Mouse (Mus musculus) right cerebral cortex, postnatal 25 days (tissue): ENCODE measurements at regions not wholly inside any gene's neighbourhood (a gene's known extent, or its start where the extent isn't known, plus 50 kb on each side); places are given as distances from the start of the nearest gene placed in this dataset.

Experiments
- DNase-seq: peaks from one replicate; pipeline ENCODE4 v3.0.0; 2022

DNA sequence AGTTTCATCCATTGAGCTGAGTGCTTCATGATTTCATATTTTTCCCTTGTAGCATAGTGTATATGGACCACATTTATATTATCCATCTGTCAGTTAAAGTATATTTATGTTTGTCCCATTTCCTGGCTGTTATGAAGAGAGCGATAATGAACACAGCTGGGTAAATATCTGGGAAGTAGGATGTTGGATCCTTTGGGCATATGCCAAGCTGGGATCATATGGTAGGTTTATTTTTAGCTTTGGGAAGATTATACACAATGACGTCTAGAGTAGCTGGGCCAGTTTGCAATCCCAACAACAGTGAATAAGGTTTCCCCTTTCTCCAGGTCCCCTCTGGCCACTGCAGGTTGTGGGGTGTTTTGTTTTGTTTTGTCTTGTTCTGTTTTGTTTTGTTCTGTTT is 164.5 kb downstream of the Gm765 start:
- DNase-seq = no peak

DNA sequence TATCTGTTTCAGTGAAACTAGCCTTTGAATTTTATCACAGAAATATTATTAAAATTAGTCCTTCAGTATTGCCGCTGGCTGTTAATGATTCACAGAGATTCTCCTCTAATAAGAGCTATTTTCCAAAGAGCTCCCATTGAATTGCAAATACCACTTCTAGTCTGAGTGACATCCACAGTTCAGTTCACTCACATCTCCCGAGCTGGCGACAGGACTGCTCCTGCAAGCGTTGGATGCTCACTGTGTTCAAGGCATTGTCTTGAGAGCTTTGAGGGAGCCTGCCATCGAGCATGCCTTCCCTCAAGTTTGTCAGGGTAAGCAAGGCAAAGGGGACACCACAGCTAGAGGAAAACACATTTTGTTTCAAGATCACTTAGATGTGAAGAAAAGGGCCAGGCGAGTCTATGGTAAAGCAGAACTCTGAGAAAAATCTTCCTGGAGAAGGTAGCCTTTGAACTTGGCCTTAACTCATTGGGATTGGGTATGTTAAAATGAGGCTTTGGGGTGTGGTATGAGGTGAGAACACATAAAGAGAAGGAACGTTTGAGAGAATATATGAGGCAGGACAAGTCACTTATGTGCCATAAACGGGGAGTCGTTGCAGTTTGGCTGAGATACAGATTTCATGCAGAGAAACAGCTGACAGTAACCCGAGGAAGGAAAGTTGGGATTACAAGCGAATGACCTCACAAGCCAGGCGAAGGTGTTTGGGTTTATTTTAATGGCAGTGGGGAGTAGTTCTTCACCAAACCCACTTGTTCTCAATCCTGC is 193.3 kb downstream of the Gm765 start:
- no peak for DNase-seq

DNA sequence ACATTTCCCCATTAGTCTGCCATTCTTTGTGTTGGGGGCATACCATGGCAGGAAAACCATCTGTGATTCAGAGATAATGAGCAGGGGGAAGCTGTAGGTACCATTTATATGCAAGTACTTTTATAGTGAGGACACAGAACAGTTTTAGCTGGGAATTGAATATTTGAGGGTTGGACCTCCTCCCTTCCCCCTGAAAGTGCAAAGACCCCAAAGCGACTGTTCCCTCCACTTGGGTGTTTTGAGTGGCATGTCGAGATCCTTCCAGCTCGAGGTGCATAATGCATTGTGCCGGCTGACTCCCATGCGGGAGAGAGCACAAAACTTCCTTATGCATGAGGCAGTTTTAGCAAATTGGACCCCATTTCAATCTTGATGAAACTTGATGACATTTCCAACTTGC is 194.7 kb downstream of the Gm765 start:
- no peak for DNase-seq

DNA sequence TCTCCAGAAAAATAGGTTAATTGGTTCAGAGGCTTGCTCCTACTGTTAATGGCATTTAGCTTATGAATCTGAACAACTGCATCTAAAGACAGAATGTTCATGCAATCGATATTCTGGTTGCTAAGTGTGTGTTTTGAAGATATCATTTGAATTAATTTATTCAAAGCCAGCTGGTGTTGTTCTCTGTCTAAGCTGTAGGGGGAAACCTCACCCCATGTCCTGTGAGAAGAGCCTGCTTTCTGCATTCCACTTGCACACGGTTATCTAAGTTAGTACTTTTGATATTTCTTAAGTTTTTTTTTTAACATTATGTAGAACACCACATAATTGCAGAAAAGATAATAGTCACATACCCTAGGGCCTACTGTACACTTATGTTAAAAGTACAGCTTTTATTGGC is 209.6 kb downstream of the Gm765 start:
- peak; percentile 19 for DNase-seq

DNA sequence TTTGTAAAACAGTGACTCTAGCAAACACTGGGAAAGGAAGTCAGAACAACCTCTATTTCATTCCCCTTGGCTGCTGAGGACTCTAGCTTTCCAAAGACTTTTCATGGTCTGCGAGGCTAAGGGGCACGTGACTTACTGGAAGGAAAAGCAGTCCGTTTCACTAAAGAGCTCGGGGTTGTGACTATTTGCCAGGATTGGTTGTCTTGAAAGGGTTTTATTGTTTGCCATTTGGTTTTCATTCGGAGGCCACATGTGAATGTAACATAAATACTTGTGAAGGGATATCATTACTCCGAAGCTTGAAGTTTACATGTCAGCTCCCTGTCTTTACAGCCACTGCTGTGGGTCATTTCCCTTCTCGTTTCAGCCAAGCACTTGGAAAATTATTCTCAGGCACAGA is 217.1 kb downstream of the Gm765 start:
- no peak for DNase-seq

DNA sequence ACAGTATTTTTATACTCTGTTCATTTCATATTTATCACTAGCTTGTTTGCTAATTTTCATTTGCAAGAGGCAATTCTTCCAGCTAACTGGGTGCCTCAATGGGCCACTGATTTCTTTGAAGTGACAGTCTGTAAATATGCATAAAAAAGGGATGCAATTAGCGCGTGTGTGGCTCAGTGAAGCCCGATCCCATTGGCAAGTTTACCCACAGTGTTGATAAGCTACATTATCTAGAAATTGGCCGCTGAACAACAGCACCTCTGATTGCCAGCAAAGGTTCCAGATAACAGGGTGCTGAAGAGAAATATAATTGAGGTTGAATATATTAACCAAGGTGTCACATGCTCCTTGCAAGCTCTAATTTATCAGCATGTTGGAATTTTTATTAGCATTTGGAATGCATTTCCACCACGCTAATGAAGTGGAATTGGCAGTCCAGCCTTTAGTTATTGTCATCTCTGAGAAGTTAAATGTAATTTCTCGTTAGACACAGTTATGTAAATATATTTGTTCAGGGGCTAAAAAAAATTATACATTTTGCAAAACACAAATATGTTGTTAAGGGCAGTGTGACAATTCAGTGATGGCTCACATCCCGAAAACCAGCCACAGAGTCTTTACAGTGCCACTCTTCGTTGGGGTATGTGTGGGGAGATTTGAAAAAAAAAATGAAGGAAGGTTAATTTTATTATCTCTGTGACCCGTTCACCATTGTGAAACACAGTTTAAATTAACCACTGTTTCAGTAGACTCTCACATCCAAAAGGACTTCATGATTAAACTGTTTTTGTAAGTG is 224.0 kb downstream of the Gm765 start:
- no peak for DNase-seq

DNA sequence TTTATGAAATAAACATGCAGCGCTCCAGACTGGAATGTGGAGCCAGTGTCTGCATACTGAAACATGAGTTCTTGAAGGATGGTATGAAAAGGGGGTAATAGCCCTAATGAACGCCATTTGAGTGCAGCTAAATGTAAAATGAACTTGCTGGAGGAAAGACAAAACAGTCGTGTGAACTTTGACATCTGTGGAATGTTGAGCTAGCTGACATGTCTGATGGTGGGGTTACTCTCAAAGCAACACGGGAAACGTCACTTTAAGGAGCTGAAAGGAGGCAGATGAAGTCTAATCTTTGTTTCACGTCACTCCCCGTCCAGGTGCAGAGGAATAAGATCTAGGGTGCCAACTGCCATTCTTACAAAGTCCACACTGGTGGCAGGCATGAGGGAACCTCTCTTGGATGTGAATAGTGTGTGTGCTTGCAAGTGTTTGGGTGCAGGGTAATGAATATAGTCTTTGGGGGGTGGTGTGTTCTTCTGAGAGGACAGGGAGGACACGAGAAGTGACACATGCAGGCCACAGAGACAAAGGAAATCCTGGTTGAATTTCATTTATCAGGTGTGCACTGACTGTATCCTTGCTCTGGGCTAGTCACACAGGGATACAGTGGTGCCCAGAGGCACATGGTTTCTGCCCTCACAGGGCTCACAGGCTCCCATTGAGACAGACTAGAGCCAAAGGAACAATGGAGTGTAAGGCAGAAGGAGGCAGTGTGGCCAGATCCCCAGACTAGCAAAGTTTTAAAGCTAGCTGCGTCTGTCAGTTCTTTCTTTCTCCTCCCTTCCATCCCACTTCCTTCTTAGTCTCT is 228.0 kb downstream of the Gm765 start:
- DNase-seq = no peak

DNA sequence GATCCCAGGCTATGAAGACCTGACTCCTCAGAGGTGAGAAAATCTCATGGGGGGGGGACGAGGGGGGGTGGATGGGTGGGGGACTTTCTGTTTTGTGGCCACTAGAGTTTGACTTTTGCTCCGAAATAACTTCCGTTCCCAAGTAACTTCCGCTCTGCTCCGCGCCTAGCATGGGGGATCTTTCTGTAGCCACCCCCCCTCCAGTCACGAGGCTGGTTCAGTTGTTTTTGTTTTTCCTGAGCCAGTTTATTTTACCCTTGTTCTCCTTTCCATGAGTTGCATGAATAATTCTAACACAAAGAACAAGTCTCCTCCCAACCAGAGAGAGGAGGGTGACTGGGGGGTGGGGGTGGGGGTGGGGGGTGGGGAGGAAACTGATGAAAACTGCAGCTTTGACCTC is 228.8 kb downstream of the Gm765 start:
- no peak for DNase-seq

DNA sequence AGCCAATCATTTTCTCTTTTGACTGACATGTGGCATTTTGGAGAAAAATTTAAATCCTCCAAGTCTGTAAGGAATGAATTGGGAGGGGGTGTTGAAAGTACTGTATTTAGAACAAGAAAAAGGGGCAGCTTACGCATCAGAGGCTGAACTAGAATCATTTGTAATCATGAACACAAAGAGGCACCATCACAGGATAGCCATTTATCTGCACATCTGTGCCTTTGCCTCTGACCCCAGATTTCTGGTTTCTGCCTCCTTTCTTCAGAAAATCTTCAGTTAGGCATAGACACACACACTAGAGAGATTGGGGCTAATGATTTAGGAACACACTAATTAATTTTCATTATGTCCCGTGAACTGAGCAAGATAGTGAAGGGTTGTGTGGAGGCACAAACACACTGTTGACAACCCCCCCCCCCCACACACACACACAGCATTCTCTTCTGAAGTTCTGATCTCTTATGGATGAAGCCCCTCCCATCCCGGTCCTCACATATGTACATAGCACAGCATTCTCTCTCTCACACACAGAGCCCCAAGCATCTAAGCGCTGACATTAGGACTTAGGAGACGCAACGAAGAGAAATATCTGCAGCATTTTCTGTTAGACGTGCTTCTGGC is 229.9 kb downstream of the Gm765 start:
- DNase-seq = no peak

DNA sequence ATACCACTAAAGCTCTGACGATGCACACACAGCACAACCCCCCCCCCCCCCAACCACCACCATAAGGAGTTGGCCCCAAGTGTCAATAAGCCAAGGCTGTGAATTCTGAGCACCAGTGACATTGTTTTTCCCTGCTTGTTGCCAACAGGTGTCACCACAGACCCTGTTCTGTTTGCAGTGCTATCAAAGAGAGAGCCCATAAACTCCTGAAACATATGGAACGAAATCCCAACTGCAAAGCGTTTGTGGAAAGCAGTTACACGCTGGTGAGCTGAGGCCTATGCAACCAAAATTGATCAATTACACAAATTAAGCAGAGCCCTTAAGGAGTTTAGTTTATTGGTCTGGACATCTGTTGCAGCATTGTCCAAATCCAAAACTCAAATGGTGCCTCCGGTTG is 235.4 kb downstream of the Gm765 start:
- DNase-seq = no peak

DNA sequence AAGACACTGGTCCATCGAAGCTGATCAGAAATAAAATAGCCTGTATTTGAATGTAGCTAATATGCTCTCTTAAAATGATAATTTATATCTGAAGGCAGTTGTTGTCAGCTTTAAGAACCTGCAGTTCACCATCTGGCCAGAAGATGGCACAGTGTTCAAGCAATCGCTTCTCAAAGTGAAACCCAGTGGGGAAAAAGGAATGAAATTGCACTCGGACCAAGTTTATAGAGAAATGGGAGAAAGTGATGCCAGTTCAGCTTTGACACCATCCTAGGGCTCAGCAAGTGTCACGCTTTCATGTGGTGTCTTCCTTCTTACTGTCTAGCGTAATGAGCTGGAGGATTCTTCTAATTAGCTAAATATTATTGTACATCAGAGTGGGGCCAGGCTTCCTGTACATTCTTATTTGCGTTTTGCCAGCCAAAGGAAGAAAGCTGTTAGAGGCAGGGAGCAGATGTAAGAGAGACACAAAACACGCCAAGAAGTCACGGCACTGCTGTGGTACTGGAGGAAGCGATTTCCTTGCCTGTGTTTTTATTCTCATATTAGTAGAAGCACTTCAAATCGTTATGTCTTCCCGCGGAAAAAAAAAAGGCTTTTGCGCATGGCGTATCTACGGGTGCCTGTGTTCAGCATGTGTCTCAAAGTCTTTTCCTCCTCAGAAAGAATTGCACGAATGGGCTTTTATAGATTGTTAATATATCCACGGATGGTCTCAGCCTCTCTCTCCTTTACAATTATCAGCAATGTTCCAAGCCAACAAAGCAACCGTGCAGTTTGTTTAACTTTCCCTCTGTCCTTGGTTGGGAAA is 237.1 kb downstream of the Gm765 start:
- DNase-seq = peak; percentile 82

DNA sequence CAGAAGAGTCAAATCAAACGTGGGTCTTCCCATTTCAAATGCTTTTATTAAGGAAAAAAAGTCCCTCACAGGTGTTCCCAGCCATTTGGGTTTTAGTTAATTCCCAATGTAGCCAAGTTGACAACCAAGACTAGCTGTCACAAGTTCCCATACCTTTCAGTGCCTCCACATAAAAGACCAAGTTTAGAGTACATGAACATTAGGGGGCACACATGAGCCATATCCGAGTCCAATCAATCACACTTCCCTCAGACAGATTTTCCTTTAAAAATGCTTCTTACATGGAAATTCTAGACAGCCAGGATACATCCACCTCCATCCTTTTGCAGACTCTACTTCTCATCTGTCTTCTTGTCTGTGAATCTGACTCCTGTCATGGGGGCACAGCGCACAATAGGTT is 238.1 kb downstream of the Gm765 start:
- DNase-seq = no peak

DNA sequence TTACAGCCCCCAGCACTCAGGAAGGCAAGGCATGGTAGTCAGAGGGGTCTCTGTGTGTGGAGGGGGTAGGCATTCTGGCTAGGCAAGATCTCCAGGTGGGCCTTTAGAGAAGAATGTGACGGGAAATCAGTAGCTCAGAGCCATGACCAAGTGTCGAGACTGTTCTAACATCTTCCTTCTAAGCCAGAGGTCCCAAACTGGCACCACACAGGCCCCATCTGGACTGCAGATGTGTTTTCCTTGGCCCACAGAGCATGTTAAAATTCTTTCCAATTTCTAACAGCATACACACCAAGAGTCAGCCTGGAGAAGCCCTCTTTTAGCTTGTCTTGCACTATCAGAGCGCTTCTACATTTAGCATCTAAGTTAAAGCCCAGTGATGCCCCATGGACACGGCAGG is 241.5 kb downstream of the Gm765 start:
- DNase-seq = no peak

DNA sequence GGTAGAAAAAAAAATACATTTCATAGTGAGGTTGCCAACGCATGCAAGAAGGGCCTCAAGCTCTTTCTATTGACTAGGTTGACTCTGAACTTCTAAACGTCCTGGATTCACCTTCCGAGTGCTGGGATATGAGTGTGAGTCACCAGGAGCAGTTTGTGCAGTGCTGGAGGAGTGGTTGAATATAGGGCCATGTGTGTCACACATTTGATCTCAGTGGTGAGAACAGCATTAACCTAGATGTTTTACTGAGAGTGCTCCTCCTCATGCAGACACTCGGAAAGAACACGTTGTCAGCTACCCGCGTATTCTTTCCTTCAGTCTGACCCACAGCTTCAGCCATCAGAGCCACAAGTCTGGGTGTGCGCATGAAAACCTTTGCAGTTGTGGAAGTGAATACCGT is 243.4 kb downstream of the Gm765 start:
- DNase-seq = no peak

DNA sequence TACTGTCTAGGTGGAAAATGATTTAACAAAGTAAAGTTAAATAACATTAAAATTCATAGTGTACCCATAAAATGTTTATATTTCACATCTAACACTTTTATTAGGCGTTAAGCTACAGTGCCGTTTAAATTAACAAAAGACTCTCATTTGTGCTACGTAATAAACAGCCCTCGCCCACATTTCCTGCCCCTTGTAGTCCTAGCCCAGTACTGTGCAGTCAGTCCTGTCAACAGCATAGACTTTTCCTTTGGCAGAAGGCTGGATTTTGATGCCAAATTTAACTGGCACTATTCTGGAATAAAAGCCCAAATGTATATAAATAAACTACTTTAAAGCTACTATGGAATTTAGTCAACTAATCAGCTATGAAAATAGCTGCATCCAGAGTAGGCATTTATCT is 247.3 kb downstream of the Gm765 start:
- no peak for DNase-seq

DNA sequence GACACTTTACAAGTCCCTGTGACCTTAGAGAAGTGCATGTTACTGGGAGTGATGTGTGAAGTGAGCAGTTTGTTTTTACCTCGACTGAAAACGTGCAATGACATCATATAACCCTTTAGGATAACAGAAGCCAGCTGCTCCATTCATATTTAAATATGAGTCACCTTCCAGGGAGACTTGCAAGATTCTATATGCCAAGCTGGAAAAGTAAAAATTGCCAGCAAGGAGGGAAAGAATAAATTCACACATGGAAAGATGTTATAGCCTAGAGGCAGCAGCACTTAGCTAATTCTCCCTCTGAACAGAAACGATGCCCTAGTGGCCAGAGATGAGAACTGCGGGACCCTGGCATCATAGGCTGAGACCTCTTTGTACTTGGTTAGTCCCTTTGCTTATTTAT is 253.4 kb downstream of the Gm765 start:
- peak; percentile 29 for DNase-seq

DNA sequence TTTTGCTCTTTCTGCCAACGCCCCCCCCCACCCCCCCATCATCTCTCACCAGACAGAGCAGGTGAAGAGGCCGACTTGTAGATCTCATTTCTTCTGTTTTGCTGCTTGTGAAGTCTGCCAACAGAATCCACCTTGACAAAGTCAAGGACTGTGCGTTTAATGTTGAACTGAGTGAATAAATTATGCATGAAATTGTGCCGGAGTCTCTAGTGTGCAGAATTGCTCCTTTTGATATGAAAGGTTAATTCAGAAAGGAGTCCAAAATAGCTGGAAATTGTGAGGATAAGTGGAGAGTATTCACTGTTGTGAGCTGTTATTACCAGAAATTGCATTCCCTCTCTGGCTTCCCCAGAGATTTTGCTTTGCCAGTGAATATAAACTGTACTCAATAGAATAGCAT is 262.5 kb downstream of the Gm765 start:
- DNase-seq = no peak
